Mouse (Mus musculus) spleen, embryonic (tissue): ENCODE measurements around the gene Slc12a8.

Experiments
- CTCF ChIA-PET: fragments of 350-600 bp; sonication (Branson Sonifier 250); formaldehyde crosslinking; loops from one replicate; lab custom pipeline; 2022; lab: Charles Lee

Gene Slc12a8

DNA sequence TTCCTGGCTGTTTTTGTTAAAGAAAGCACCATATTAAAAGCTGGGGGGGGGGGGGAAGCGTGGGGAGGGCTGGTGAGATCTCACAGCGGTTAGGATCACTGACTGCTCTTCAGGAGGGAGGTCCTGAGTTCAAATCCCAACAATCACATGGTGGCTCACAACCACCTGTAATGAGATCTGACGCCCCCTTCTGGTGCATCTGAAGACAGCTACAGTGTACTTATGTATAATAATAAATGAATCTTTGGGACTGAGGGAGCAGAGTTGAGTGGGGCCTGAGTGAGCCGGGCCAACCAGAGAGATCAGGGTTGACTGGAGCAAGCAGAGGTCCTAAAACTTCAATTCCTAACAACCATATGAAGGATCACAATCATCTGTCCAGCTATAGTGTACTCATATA is 155.1 kb downstream of the Slc12a8 start:
- CTCF ChIA-PET = no interaction called here

DNA sequence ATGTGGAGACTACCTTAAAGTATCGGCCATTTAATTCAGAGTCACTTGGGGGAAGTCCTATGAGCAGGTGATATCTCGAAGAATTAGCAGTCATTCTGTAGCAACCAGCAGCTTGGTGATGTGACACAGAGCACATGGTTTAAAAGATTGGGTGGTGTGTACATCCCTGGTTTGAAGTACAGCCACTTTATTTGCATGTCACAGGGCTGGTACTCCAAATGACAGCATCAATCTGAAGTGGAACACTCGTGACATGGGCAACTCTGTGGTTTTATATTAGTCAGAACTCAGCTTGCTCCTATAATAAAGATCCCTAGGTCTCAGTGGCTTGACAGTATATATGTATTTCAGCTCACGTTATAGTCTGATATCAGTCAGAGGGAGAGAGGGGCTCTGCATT is 155.5 kb downstream of the Slc12a8 start:
- CTCF ChIA-PET = interaction anchor here (0.6 kb wide), 1 partner anchor 1023 kb away, joined by 5 read pairs; no protein-coding TSS in a partner anchor

DNA sequence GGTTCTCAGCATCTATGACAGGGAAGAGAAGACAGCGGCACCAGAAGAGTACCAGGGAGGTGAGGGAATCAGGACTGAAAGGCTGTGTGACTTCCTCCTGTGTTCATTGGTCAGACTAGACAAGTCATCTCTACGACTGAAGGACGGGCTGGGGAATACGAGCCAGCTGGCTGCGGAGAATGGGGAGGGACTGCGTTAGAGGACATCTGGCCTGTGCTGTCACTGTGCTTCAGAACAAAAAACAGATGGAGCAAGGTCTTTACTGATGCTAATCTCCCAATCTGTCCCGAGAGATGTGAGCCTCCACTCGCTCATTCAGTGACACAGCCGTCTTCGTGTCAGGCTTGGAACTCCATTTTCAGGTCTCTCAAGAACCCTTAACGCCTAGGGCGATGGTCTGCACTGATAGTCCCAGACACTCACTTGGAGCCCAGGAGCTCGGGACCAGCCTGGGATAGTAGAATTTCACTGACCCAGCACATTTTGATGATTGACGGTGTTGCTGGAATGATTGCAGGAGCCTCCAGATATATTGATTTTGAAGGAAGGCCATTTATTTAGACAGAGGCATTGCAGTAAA is 156.5 kb downstream of the Slc12a8 start:
- CTCF ChIA-PET = no interaction called here

GRCm38 (mm10) chr16:33675151-33675847 is 158.2 kb downstream of the Slc12a8 start:
- CTCF ChIA-PET = interaction anchor here (1.1 kb wide), 1 partner anchor 57 kb away, joined by 3 read pairs; no protein-coding TSS in a partner anchor

DNA sequence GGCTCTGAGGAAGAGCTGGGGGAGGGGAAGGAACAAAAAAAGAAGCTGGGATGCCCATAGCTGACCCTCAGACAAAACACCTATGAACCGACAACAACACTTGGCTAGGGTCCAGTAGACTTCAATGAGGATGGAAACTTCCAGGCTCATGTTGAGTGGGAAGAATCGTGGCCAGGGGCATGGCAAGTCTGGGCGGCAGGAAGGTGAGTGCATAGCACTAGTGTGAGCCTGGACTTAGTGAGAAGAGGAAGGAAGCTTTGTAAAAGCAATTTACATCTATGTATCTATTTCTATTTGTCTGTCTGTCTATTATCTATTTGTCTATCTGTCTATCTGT is 158.7 kb downstream of the Slc12a8 start:
- CTCF ChIA-PET = interaction anchor here (1.1 kb wide), 1 partner anchor 56 kb away, joined by 3 read pairs; no protein-coding TSS in a partner anchor

DNA sequence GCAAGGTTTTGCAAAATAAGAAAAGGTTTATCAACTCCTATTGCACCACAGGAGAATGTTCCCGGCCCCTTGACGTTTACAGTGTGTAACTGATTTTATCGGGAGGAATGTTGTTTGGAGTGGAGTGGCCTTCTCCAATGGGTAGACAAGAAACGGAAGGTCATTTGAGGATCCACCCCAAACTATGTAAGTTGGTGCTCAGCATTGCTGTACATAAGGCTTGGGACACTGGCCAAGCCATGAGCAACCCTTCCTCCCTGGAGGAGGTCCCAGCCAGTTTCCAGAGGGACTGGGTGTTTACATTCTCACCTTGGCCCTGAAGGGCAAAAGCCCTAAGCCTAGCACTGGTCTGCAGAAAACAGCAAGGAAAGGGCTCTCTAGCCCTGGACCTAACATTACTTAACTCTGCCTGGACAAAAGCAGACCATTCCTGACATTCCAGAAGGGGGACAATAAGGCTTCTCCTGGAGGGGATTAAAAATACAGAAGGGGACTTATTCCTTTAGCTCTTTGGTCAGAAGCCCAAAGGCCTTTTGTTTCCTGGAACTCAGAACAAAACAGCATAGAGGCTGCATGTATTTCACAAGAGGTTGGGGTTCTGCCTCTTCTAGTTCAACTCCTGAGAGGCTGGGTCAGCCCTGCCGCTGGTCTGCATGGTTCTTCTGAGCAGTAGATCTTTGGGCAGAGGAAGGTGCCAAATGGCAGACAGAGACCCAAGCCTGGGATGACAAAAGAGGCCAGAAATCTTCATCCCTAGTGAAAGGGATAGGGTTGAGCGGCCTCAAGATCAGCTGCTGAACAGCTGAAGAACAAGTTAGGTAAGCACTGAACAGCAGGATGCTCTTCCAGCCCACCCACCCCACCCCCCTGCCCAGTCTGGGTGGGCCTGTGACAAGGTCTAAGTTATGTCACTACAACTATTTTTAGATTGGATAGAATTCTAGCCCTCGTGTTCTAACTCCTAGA is 159.5 kb downstream of the Slc12a8 start:
- CTCF ChIA-PET = no interaction called here

DNA sequence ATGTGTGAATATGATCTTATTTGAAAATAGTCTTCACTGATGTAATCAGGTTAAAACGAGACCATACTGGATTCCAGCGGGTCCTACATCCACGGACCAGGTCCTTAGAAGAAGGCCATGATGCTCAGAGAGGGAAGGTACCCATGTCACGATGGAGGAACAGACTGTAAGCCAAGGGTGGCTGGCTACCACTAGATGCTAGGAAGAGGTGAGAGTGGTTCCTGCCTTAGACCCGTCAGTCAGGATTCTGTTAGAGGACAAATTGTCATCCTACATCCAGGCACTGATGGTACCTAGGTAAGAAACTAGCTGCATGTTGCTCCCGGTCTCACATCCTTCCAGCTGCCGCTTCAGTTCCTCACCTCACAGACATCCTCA is 160.2 kb downstream of the Slc12a8 start:
- CTCF ChIA-PET = no interaction called here

- CTCF ChIA-PET = no interaction called here
Observed at GRCm38 (mm10) chr16:33677901-33678300, 160.8 kb downstream of the Slc12a8 start.

GRCm38 (mm10) chr16:33680271-33680670 is 163.1 kb downstream of the Slc12a8 start:
- CTCF ChIA-PET = interaction anchor here (0.8 kb wide), 1 partner anchor 117 kb away, joined by 3 read pairs; no protein-coding TSS in a partner anchor

DNA sequence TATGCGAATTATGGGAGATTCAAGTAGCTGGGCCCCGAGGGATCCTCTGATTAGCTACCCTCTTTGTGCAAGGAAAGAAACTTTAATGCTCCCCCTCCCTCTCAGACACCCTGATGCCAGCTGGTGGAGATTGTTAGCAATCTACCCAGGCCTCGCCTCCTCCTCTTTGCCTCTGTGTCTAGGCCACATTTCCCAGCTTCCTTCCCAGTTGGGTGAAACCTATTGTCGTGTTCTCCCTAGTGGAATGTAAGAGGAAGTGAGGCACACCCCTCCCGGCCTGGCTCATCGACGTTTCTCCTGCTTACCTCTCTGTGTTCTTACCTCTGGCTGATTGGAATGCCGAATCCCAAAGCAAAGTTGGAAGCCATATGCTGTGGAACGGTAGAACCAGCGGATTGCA is 163.7 kb downstream of the Slc12a8 start:
- CTCF ChIA-PET = no interaction called here

- CTCF ChIA-PET = interaction anchor here (0.5 kb wide), 1 partner anchor 370 kb away, joined by 11 read pairs; no protein-coding TSS in a partner anchor
Observed at GRCm38 (mm10) chr16:33681661-33682060, 164.5 kb downstream of the Slc12a8 start.

DNA sequence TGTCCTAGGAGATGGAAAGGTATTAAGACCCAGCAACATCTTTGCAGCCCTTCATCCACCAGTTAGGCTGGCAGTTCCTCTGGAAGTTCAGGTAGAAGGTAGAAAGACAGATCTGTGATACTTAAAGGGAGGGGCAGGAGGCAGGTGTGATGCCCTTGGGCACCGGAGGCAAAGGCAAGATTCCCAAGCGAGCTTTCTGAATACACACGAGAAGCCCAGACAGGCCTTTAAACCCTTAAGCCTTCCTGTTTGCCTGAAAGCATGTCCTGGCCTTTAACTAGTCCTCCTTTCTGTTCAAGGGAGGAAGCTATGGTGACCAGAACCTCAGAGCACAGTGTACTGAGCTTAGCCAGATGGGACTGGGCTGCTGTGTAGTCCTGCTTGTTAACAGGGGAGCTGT is 165.5 kb downstream of the Slc12a8 start:
- CTCF ChIA-PET = no interaction called here

GRCm38 (mm10) chr16:33683206-33684161 is 166.4 kb downstream of the Slc12a8 start:
- CTCF ChIA-PET = interaction anchor here (0.7 kb wide), 1 partner anchor 75 kb away, joined by 7 read pairs; no protein-coding TSS in a partner anchor

- CTCF ChIA-PET = no interaction called here
Observed at GRCm38 (mm10) chr16:33684162-33684702, 167.1 kb downstream of the Slc12a8 start, which contains the start of gene Heg1. Gene Heg1, plus strand, starts transcription at chr16:33684370.

DNA sequence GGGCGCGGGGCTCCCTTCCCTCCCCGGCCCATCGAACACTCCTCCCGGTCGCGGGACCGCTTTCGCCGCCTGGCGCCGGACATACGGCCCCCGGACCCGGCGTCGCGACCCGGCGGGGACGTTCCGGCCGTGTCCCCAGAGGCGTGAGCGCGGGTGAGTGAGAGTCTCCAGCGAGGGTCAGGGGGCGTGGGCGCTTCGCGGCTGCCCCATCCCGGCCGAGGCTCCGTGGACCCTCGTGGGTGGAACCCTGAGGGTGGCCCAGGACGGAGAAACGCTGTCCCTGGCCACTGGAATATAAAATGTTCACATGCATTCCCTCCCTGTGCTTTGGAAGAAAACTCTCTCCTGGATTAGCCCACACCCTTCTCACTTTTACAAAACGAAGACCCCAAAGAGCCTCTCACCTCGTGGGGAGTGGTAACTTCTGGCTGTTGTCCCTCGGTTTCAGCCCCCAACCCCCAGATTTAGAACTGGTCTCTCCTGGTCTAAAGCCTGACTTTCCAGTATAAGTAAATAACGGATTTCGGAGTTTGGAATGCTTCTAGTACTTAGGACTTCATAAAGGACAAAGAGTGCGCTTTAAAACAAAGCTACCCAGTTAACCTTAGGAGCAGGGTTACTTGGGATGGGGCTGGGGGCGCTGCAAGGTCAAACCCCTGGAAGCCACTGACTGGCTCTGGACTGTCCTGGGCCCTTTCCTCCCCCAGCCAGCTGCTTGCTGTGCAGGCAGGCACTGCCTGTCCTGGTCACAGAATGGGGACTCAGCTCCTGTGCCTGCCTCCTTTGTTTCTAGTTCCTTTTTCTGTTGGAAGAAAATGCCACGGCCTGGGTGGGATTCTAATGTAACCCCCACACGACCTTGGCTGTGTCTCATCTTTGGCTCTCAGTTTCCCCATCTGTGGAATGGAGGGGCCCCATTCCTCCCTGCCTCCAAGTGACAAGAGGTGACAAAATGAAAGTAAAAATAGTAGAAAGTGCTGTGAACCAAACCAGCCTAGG is 167.9 kb downstream of the Slc12a8 start:
- CTCF ChIA-PET = no interaction called here

GRCm38 (mm10) chr16:33686056-33686455 is 168.9 kb downstream of the Slc12a8 start:
- CTCF ChIA-PET = no interaction called here

DNA sequence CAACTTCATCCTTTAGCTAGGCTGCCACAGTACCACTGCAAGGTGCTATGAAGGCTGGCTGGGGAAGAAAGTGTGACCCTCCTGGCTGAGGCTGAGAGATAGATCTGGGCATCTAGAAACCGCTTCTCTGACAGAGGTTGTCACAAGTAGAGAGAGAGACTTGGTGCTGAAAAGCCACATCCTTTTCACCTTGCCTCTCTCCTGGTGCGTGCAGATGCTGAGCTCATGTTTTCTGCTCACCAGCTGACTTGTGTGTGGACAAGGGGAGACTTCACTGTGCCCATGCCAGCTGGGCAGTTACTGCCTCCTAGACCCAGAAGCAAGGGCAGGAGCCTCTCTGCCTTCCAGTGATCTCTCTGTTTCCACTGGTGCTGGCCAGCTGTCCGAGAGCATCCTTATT is 170.6 kb downstream of the Slc12a8 start:
- CTCF ChIA-PET = interaction anchor here (0.5 kb wide), 1 partner anchor 705 kb away, joined by 4 read pairs; no protein-coding TSS in a partner anchor

DNA sequence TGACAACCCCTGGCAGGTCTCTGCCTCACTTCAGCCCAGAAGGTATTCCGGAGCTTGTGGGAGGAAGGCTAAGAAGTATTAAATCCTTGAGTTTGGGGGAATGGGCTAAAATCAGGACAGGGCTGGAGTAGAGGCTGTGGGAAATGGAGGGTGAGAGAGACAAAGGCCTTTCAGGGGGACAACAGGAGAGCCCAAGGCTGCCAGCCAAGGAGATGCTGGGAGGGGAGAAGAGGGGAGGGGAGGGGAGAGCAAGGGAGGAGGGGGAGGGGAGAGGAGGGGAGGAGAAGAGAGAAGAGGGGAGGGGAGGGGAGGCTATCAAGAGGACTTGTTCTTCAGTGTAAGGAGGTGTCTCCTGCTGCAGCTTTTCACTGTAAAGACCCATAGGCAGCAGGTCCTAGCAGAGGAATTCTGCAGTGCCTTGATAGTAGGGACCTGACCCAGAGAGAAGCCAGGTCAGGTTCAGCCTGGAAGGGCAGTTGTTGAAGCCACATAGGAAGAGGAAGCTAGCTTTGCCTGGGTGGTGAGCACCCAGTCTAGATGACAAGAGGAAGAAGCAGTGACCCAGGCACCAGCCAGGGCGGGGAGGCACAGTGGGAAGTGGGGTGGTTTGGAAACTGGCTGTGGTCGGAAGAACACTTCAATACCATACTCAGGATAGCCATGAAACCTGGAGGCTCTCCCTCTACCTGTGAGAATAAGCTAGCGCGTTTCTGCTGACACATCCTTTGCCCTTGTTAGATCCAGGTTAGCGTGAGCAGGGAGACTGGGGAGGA is 174.0 kb downstream of the Slc12a8 start:
- CTCF ChIA-PET = no interaction called here
